Mouse (Mus musculus): Measurements from ENCODE around the gene Ssr1. TPM values are rescaled to one million over a fixed set of nuclear protein-coding genes. Genes with fewer than 3 reads are reported as not detected.

The Ssr1 gene
- polyA plus RNA-seq, 1 experiment from 2014 or later, result 114 TPM

- no peak overlapping the region for H3K27ac ChIP-seq
- H3K36me3 ChIP-seq (ENCODE audit: inconsistent target), result no peaks in the 10 kb centered on the region
- WGBS (ENCODE audit: missing documents), result 50% methylated on average over 1 of the region's 1 CpGs
- no peak overlapping the region for H3K4me3 ChIP-seq (ENCODE audit: inconsistent target)
- no peaks in the 10 kb centered on the region for H3K79me2 ChIP-seq (ENCODE audit: inconsistent target)
Measured at GRCm38 (mm10) chr13:38002461-38002860, 8.4 kb upstream of the Ssr1 start.

DNA sequence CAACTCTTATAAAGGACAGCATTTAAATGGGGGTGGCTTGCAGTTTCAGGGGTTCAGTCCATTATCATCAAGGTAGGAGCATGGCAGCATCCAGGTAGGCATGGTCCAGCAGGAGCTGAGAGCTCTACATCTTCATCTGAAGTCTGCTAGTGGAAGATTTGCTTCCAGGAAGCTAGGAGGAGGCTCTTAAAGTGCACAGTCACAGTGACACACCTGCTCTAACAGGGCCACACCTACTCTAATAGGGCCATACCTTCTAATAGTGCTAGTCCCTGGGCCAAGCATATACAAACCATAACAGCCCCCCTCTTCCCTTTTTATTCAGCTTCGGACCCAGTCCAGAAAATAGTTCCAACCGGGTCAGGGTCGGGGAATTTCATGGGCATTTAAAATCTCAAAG is 5.7 kb upstream of the Ssr1 start:
- Histone ChIP-seq H3K4me3 (ENCODE audit: inconsistent target) (no peak overlapping the region), H3K27ac (no peak overlapping the region), H3K36me3 (ENCODE audit: inconsistent target) (no peaks in the 10 kb centered on the region), H3K79me2 (ENCODE audit: inconsistent target) (no peaks in the 10 kb centered on the region)
- 89% methylated on average over 3 of the region's 3 CpGs for WGBS (ENCODE audit: missing documents)

DNA sequence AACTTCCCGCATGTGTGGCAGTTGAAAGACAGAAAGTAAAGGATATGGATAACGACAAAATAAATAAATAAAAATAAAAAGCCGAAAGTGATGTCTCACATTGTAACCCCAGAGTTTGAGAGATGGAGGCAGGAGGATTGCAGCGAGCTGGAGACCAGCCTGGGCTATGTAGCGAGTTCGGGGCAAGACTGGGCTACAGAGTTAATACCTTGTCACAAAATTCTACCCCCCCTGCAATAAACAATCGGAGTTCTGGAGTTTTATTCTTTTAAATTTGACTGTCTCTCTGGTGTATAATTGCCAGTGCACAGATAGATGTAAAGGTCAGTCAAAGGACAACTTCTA is 360 bp upstream of the Ssr1 start:
- H3K27ac ChIP-seq, result no peak overlapping the region
- H3K4me3 ChIP-seq (ENCODE audit: inconsistent target), result peak overlapping the region; percentile 22; the same call in 1 of the 2 replicates
- WGBS (ENCODE audit: missing documents), result 13% methylated on average over 7 of the region's 7 CpGs

DNA sequence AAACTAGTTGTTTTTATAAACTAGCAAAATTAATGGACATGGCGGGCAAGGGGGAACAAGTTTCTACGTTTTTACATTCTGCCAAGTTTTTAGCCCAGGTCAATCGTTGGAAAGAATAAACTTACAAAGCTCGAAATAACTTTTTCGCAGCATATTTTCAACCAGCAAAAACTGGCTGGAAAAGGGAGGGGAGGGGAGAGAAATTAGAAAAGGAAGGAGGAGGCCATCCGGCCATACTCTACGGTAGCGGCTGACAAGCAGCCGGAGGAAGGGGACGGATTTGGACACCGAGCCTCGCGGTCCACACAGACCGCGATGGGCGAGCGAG is 677 bp downstream of the Ssr1 start:
- WGBS (ENCODE audit: missing documents), result under 1% methylated on average over 14 of the region's 17 CpGs
- Histone ChIP-seq H3K4me3 (ENCODE audit: inconsistent target) (peak overlapping the region; percentile 71), H3K36me3 (ENCODE audit: inconsistent target) (peaks cover 19% of the 10 kb centered on the region), H3K79me2 (ENCODE audit: inconsistent target) (peaks cover 52% of the 10 kb centered on the region), H3K27ac (peak overlapping the region; percentile 39)

More for the DNA sequence above, 360 bp upstream of the Ssr1 start:
- Histone ChIP-seq H3K36me3 (ENCODE audit: inconsistent target) (peaks cover 8% of the 10 kb centered on the region; the same call in 1 of the 2 replicates), H3K79me2 (ENCODE audit: inconsistent target) (peaks cover 42% of the 10 kb centered on the region)

DNA sequence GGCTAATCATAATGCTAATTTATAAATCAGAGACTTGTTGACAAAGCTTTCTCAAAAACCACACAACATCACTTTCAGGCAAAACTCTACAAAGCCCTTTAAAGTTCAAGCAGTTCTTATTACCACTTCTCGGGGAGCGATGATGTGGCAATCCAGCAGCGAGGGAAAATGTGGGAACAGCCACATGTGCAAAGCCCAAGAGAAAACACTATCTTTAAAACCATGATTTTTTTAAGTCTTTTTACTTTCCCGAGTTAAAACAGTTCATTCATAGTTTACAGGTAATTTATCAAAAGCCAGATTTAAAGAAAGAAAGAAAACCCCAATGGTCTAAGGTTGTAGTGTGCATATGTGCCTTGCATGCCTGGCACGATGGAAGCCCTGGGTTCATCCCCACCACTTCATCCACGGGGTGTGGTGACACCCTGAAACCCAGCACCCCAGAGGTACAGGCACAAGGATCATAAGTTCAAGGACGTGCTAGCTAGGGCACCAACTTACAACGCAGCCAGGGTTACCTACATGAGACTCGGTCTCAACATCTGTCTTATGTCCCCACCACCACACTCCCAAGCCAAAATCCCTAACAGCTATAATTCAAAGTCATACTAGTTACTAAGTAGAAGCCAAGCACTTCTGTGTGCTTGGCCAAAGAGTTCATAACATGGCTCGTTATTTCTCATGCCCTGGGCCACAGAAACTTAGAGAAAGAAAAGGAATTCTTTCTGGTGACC is 1.2 kb downstream of the Ssr1 start:
- peaks cover 22% of the 10 kb centered on the region for H3K36me3 ChIP-seq (ENCODE audit: inconsistent target)
- H3K79me2 ChIP-seq (ENCODE audit: inconsistent target), result peaks cover 58% of the 10 kb centered on the region
- peak overlapping the region; percentile 39 for H3K27ac ChIP-seq
- WGBS (ENCODE audit: missing documents), result 3% methylated on average over 10 of the region's 10 CpGs
- H3K4me3 ChIP-seq (ENCODE audit: inconsistent target), result peak overlapping the region; percentile 71

DNA sequence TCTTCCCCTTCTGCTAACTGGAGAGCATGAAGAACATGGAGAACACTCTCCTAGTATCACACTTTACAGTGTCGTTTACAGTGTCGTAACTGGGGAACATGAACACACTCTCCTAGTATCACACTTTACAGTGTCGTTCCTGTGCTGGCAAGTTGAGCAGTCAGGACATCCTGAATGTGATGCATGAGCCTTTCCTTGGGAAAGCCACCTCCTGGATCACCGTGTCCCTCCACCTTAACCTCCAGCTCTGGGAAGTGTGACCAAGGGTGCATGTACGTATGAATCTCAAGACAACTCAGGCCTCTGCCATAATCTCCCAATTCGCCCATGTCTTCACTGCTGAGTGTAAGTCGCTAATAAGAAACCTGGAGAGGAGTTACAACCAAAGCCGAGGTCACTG is 4.3 kb downstream of the Ssr1 start:
- Histone ChIP-seq H3K4me3 (ENCODE audit: inconsistent target) (no peak overlapping the region), H3K36me3 (ENCODE audit: inconsistent target) (peaks cover 53% of the 10 kb centered on the region), H3K79me2 (ENCODE audit: inconsistent target) (peaks cover 71% of the 10 kb centered on the region), H3K27ac (no peak overlapping the region)
- 90% methylated on average over 8 of the region's 8 CpGs for WGBS (ENCODE audit: missing documents)

GRCm38 (mm10) chr13:37986166-37986565 is 7.9 kb downstream of the Ssr1 start:
- 97% methylated on average over 10 of the region's 10 CpGs for WGBS (ENCODE audit: missing documents)
- H3K27ac ChIP-seq, result no peak overlapping the region
- H3K36me3 ChIP-seq (ENCODE audit: inconsistent target), result peaks cover 87% of the 10 kb centered on the region

GRCm38 (mm10) chr13:37981063-37981462 is 13.0 kb downstream of the Ssr1 start:
- WGBS (ENCODE audit: missing documents), result 93% methylated on average over 5 of the region's 5 CpGs
- no peak overlapping the region for H3K4me3 ChIP-seq (ENCODE audit: inconsistent target)
- no peaks in the 10 kb centered on the region; the same call in 1 of the 2 replicates for H3K79me2 ChIP-seq (ENCODE audit: inconsistent target)
- no peak overlapping the region for H3K27ac ChIP-seq
- peaks cover 88% of the 10 kb centered on the region for H3K36me3 ChIP-seq (ENCODE audit: inconsistent target)

More at GRCm38 (mm10) chr13:37986166-37986565, 7.9 kb downstream of the Ssr1 start:
- H3K79me2 ChIP-seq (ENCODE audit: inconsistent target), result peaks cover 47% of the 10 kb centered on the region
- H3K4me3 ChIP-seq (ENCODE audit: inconsistent target), result no peak overlapping the region

DNA sequence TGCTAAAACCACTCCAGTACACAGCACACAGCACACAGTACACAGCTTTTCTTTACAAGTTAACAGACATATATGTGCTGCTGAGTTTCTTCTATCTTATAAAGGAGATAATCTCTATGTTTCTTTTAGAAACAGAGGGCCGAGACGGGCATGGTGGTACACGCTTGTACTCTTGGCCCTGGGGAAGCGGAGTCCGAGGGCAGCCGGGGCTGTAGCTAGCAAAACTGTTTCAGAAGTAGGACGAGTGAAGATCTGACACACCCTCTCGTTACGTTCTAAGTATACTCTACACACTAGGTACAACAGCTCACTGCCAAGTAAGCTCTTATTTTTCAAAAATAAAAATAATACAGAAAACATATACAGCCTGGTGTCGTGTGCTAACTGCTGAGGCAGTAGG is 13.7 kb downstream of the Ssr1 start:
- Histone ChIP-seq H3K36me3 (ENCODE audit: inconsistent target) (peaks cover 88% of the 10 kb centered on the region), H3K4me3 (ENCODE audit: inconsistent target) (no peak overlapping the region), H3K79me2 (ENCODE audit: inconsistent target) (no peaks in the 10 kb centered on the region; the same call in 1 of the 2 replicates), H3K27ac (no peak overlapping the region)
- 96% methylated on average over 10 of the region's 10 CpGs for WGBS (ENCODE audit: missing documents)

DNA sequence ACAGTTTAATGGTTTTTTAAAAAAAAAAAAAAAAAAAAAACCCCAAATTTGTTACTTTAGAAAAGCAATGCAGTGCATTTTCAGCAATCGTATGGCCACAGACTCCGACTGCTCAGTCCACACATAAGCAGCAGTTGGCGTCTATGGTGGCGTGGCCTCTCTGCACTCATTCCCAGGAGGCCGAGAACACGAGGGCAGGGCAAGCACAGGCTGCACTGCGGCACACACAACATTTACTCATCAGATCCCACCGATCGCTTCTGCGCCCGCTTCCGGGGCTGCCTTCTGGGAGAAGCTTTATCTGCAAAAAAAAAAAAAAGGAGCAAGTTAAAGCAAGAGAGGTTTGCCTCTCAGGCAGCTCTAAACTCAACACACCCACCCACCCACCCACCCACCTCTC is 14.5 kb downstream of the Ssr1 start:
- WGBS (ENCODE audit: missing documents), result 97% methylated on average over 12 of the region's 12 CpGs
- Histone ChIP-seq H3K27ac (no peak overlapping the region), H3K36me3 (ENCODE audit: inconsistent target) (peaks cover 80% of the 10 kb centered on the region), H3K4me3 (ENCODE audit: inconsistent target) (no peak overlapping the region), H3K79me2 (ENCODE audit: inconsistent target) (no peaks in the 10 kb centered on the region; the same call in 1 of the 2 replicates)

DNA sequence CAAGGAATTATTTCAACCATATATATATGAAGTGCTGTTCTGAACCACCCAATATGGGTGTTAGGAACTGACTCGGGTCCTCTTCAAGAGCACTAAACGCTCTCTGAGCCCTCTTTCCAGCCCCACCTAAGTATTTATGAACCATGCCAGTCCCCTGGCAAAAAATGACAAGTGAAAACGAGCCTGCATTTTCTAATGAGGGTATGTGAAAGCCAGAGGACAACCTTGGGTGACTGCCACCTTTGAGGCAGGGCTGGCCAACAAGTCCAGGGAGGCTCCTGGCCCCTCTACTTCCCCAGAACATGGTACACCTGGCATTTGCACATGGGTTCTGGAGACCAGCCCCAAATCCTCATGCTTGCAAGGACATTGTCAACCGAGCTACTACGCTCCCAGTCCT is 19.3 kb downstream of the Ssr1 start:
- WGBS (ENCODE audit: missing documents), result 95% methylated on average over 5 of the region's 5 CpGs

GRCm38 (mm10) chr13:37974036-37974435 is 20.0 kb downstream of the Ssr1 start:
- Histone ChIP-seq H3K27ac (no peak overlapping the region), H3K4me3 (ENCODE audit: inconsistent target) (no peak overlapping the region), H3K36me3 (ENCODE audit: inconsistent target) (peaks cover 26% of the 10 kb centered on the region; the same call in 1 of the 2 replicates), H3K79me2 (ENCODE audit: inconsistent target) (no peaks in the 10 kb centered on the region)
- WGBS (ENCODE audit: missing documents), result 98% methylated on average over 6 of the region's 6 CpGs

More for the DNA sequence above, 19.3 kb downstream of the Ssr1 start:
- Histone ChIP-seq H3K4me3 (ENCODE audit: inconsistent target) (no peak overlapping the region), H3K36me3 (ENCODE audit: inconsistent target) (peaks cover 32% of the 10 kb centered on the region; the same call in 1 of the 2 replicates), H3K79me2 (ENCODE audit: inconsistent target) (no peaks in the 10 kb centered on the region), H3K27ac (no peak overlapping the region)

GRCm38 (mm10) chr13:37970887-37971530 is 23.0 kb downstream of the Ssr1 start:
- 85% methylated on average over 11 of the region's 11 CpGs for WGBS (ENCODE audit: missing documents)
- Histone ChIP-seq H3K27ac (no peak overlapping the region), H3K36me3 (ENCODE audit: inconsistent target) (0 out of 2 replicates have a peak, but pooled peaks cover 7% of the 10 kb centered on the region), H3K4me3 (ENCODE audit: inconsistent target) (no peak overlapping the region), H3K79me2 (ENCODE audit: inconsistent target) (no peaks in the 10 kb centered on the region)

DNA sequence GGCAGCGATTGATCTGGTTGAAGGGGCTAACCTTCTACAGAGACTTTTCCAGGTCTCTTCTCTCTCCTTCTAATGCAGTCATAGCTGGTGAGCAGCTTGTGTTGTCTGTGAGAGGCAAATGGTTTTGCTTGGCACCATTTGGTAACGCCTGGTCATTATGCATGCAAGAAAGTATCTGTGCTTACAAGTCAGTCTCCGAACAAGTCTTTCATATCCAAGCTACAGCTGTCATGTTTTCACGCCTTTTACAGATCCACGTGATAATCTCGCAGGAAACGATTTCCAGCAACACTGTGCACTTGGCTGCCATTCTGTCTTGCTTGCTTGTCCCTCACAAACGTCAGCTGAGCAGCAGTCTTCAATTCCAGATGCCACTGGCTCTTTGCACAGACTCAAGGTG is 24.0 kb downstream of the Ssr1 start:
- no peaks in the 10 kb centered on the region for H3K36me3 ChIP-seq (ENCODE audit: inconsistent target)
- H3K27ac ChIP-seq, result no peak overlapping the region
- no peak overlapping the region for H3K4me3 ChIP-seq (ENCODE audit: inconsistent target)
- no peaks in the 10 kb centered on the region for H3K79me2 ChIP-seq (ENCODE audit: inconsistent target)
- 93% methylated on average over 8 of the region's 8 CpGs for WGBS (ENCODE audit: missing documents)

DNA sequence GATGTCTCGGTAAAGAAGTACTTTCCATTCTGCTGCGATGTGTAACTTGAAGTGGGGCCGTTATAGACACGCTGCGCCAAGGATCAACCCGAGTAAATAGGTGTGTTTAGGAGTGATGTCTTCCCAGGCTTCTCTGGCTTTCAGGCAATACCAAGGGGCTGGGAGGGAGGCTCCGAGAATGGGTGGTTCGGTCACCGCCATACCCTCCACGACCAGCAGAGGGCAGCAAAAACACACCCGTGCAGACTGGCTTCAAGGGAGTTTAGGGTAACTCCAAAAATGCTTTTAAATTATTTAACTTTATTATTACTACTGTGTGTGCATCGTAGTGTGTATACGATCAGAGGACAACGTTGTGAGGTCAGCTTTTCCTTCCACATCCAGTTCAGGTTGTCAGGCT is 24.7 kb downstream of the Ssr1 start:
- WGBS (ENCODE audit: missing documents), result 10% methylated on average over 14 of the region's 14 CpGs
- Histone ChIP-seq H3K79me2 (ENCODE audit: inconsistent target) (no peaks in the 10 kb centered on the region), H3K4me3 (ENCODE audit: inconsistent target) (no peak overlapping the region), H3K27ac (no peak overlapping the region), H3K36me3 (ENCODE audit: inconsistent target) (no peaks in the 10 kb centered on the region)
